Mouse (Mus musculus) forebrain, embryonic 16.5 days (tissue): Measurements from ENCODE around the gene Fgfr2. TPM values are rescaled to one million over a fixed set of nuclear protein-coding genes. Genes with fewer than 3 reads are reported as not detected.

Source experiments
- ATAC-seq: fragments of 200-750 bp; cut with Nextera tagmentation; 2 replicates; pipeline ENCODE4 v1.8.0; 2017; ENCODE audit warnings: mild to moderate bottlenecking, moderate library complexity
- H3K27ac ChIP-seq: fragments of 300-500 bp; sonication (generic); 2 replicates; pipeline ENCODE4 v1.5.1; 2014; ENCODE audit warnings: low read length, control low read depth
- H3K27me3 ChIP-seq: fragments of 300-500 bp; sonication (generic); replicated peaks from 2 replicates; pipeline ENCODE4 v1.6.1; 2014; ENCODE audit warnings: low read length; ENCODE audit not compliant: control insufficient read depth, insufficient read depth
- H3K36me3 ChIP-seq: fragments of 300-500 bp; sonication (generic); 2 replicates; pipeline ENCODE4 v1.6.1; 2014; ENCODE audit not compliant: control insufficient read depth, insufficient read depth
- H3K4me1 ChIP-seq: fragments of 300-500 bp; sonication (generic); replicated peaks from 2 replicates; pipeline ENCODE4 v1.6.1; 2014; ENCODE audit warnings: low read length; ENCODE audit not compliant: control insufficient read depth, insufficient read depth
- H3K4me2 ChIP-seq: fragments of 300-500 bp; sonication (generic); 2 replicates; pipeline ENCODE4 v1.6.1; 2014; ENCODE audit warnings: mild to moderate bottlenecking, low read length, control low read depth
- H3K4me3 ChIP-seq: fragments of 300-500 bp; sonication (generic); replicated peaks from 2 replicates; pipeline ENCODE4 v1.5.1; 2014; ENCODE audit warnings: mild to moderate bottlenecking, low read length, control low read depth
- H3K9ac ChIP-seq: fragments of 300-500 bp; sonication (generic); replicated peaks from 2 replicates; pipeline ENCODE4 v1.6.1; 2014; ENCODE audit warnings: low read depth, low read length, control low read depth
- H3K9me3 ChIP-seq: fragments of 300-500 bp; sonication (generic); 2 replicates; pipeline ENCODE4 v1.6.1; 2016; ENCODE audit warnings: low read length; ENCODE audit not compliant: control insufficient read depth
- WGBS: fragments of 180-500 bp; shearing (Covaris S2); extraction: QIAGEN DNeasy Blood & Tissue Kit; methylation state at CpG from one replicate; pipeline ENCODE4 v1.1.7; 2014; 5-methylcytosine and 5-hydroxymethylcytosine counted together
- polyA plus RNA-seq: library from polyadenylated mRNA; unstranded; fragments of >200 nt; fragmentation: Nextera tagmentation; extraction: Ambion mirVana; gene quantifications from 2 replicates; pipeline ENCODE4 v1.2.1, GENCODE M21; 2015

The Fgfr2 gene
- polyA plus RNA-seq, 1 experiment from 2014 or later, result 39.2 TPM

- no peaks in the 10 kb centered on the region for H3K27me3 ChIP-seq
- 0 out of 2 replicates have a peak, but pooled peaks cover 3% of the 10 kb centered on the region for H3K4me1 ChIP-seq
- no peak overlapping the region for H3K4me2 ChIP-seq
- H3K9me3 ChIP-seq, result no peaks in the 10 kb centered on the region
- no peaks in the 10 kb centered on the region for H3K36me3 ChIP-seq
- 59% methylated on average over 10 of the region's 10 CpGs for WGBS
- H3K4me3 ChIP-seq, result no peak overlapping the region
- ATAC-seq, result no peak
- H3K9ac ChIP-seq, result no peak overlapping the region
- no peak overlapping the region for H3K27ac ChIP-seq
Observed at GRCm38 (mm10) chr7:130819624-130820023, 2303.5 kb downstream of the Fgfr2 start.

GRCm38 (mm10) chr7:130818813-130819212 is 2304.3 kb downstream of the Fgfr2 start:
- no peak overlapping the region for H3K9ac ChIP-seq
- no peaks in the 10 kb centered on the region for H3K36me3 ChIP-seq
- H3K9me3 ChIP-seq, result no peaks in the 10 kb centered on the region
- ATAC-seq, result no peak
- no peak overlapping the region for H3K4me3 ChIP-seq
- H3K4me2 ChIP-seq, result no peak overlapping the region
- WGBS, result 84% methylated on average over 5 of the region's 5 CpGs
- H3K27ac ChIP-seq, result no peak overlapping the region
- H3K27me3 ChIP-seq, result no peaks in the 10 kb centered on the region
- H3K4me1 ChIP-seq, result 0 out of 2 replicates have a peak, but pooled peaks cover 3% of the 10 kb centered on the region

- Histone ChIP-seq H3K9ac (no peak overlapping the region), H3K4me1 (0 out of 2 replicates have a peak, but pooled peaks cover 3% of the 10 kb centered on the region), H3K27me3 (no peaks in the 10 kb centered on the region), H3K9me3 (no peaks in the 10 kb centered on the region), H3K4me3 (no peak overlapping the region), H3K36me3 (no peaks in the 10 kb centered on the region), H3K4me2 (no peak overlapping the region), H3K27ac (no peak overlapping the region)
- 84% methylated on average over 7 of the region's 7 CpGs for WGBS
- no peak for ATAC-seq
Observed at GRCm38 (mm10) chr7:130816243-130816642, 2306.9 kb downstream of the Fgfr2 start.

GRCm38 (mm10) chr7:130815601-130816000 is 2307.5 kb downstream of the Fgfr2 start:
- ATAC-seq, result no peak
- Histone ChIP-seq H3K9ac (no peak overlapping the region), H3K27ac (no peak overlapping the region), H3K27me3 (no peaks in the 10 kb centered on the region), H3K4me3 (no peak overlapping the region), H3K9me3 (no peaks in the 10 kb centered on the region), H3K4me1 (0 out of 2 replicates have a peak, but pooled peaks cover 3% of the 10 kb centered on the region), H3K4me2 (no peak overlapping the region), H3K36me3 (no peaks in the 10 kb centered on the region)
- WGBS, result 94% methylated on average over 10 of the region's 10 CpGs

GRCm38 (mm10) chr7:130812407-130812806 is 2310.7 kb downstream of the Fgfr2 start:
- Histone ChIP-seq H3K4me3 (no peak overlapping the region), H3K9ac (no peak overlapping the region), H3K27ac (no peak overlapping the region), H3K4me1 (no peaks in the 10 kb centered on the region), H3K9me3 (no peaks in the 10 kb centered on the region), H3K27me3 (no peaks in the 10 kb centered on the region), H3K36me3 (no peaks in the 10 kb centered on the region), H3K4me2 (no peak overlapping the region)
- no peak for ATAC-seq
- WGBS, result 44% methylated on average over 15 of the region's 16 CpGs

GRCm38 (mm10) chr7:130810238-130810637 is 2312.9 kb downstream of the Fgfr2 start:
- H3K4me2 ChIP-seq, result no peak overlapping the region
- ATAC-seq, result no peak
- H3K4me3 ChIP-seq, result no peak overlapping the region
- H3K36me3 ChIP-seq, result no peaks in the 10 kb centered on the region
- no peak overlapping the region for H3K27ac ChIP-seq
- 87% methylated on average over 4 of the region's 4 CpGs for WGBS
- no peak overlapping the region for H3K9ac ChIP-seq
- H3K27me3 ChIP-seq, result no peaks in the 10 kb centered on the region
- no peaks in the 10 kb centered on the region for H3K4me1 ChIP-seq
- H3K9me3 ChIP-seq, result no peaks in the 10 kb centered on the region

GRCm38 (mm10) chr7:130808694-130809093 is 2314.5 kb downstream of the Fgfr2 start:
- H3K4me3 ChIP-seq, result no peak overlapping the region
- no peaks in the 10 kb centered on the region for H3K9me3 ChIP-seq
- no peaks in the 10 kb centered on the region for H3K27me3 ChIP-seq
- H3K4me1 ChIP-seq, result no peaks in the 10 kb centered on the region
- no peaks in the 10 kb centered on the region for H3K36me3 ChIP-seq
- no peak for ATAC-seq
- no peak overlapping the region for H3K27ac ChIP-seq
- WGBS, result 80% methylated on average over 6 of the region's 6 CpGs
- no peak overlapping the region for H3K9ac ChIP-seq
- H3K4me2 ChIP-seq, result no peak overlapping the region

GRCm38 (mm10) chr7:130807749-130808148 is 2315.4 kb downstream of the Fgfr2 start:
- H3K4me2 ChIP-seq, result no peak overlapping the region
- H3K9ac ChIP-seq, result no peak overlapping the region
- no peaks in the 10 kb centered on the region for H3K36me3 ChIP-seq
- H3K4me3 ChIP-seq, result no peak overlapping the region
- ATAC-seq, result no peak
- H3K9me3 ChIP-seq, result no peaks in the 10 kb centered on the region
- no peaks in the 10 kb centered on the region for H3K4me1 ChIP-seq
- no peak overlapping the region for H3K27ac ChIP-seq
- no peaks in the 10 kb centered on the region for H3K27me3 ChIP-seq
- 75% methylated on average over 8 of the region's 8 CpGs for WGBS

- Histone ChIP-seq H3K4me2 (no peak overlapping the region), H3K4me1 (no peaks in the 10 kb centered on the region), H3K27me3 (no peaks in the 10 kb centered on the region), H3K9me3 (no peaks in the 10 kb centered on the region), H3K27ac (no peak overlapping the region), H3K4me3 (no peak overlapping the region), H3K36me3 (no peaks in the 10 kb centered on the region), H3K9ac (no peak overlapping the region)
- ATAC-seq, result no peak
- 90% methylated on average over 5 of the region's 5 CpGs for WGBS
Observed at GRCm38 (mm10) chr7:130804991-130805390, 2318.2 kb downstream of the Fgfr2 start.

- H3K4me2 ChIP-seq, result no peak overlapping the region
- H3K9ac ChIP-seq, result no peak overlapping the region
- H3K27me3 ChIP-seq, result no peaks in the 10 kb centered on the region
- no peak for ATAC-seq
- H3K9me3 ChIP-seq, result no peaks in the 10 kb centered on the region
- H3K27ac ChIP-seq, result no peak overlapping the region
- H3K36me3 ChIP-seq, result no peaks in the 10 kb centered on the region
- no peaks in the 10 kb centered on the region for H3K4me1 ChIP-seq
- 74% methylated on average over 8 of the region's 8 CpGs for WGBS
- no peak overlapping the region for H3K4me3 ChIP-seq
Observed at GRCm38 (mm10) chr7:130803251-130803825, 2319.8 kb downstream of the Fgfr2 start.
